Mouse (Mus musculus) neural tube, embryonic 11.5 days (tissue): Measurements from ENCODE around the gene Calhm4. TPM values are rescaled to one million over a fixed set of nuclear protein-coding genes. Genes with fewer than 3 reads are reported as not detected.
"Not testable (repeated sequence)": the region's sequence is repeated elsewhere in the genome, so short reads cannot be mapped to it uniquely, and the experiment has no call there.

Experiments
- ATAC-seq: fragments of 200-750 bp; cut with Nextera tagmentation; 2 replicates; pipeline ENCODE4 v1.8.0; 2017; ENCODE audit warnings: moderate number of reproducible peaks, mild to moderate bottlenecking, moderate TSS enrichment, moderate library complexity; ENCODE audit not compliant: insufficient read depth, low FRiP score, low TSS enrichment
- DNase-seq: peaks from one replicate; pipeline ENCODE4 v3.0.0-alpha.2; 2015; ENCODE audit warnings: low spot score
- H3K27ac ChIP-seq: fragments of 300-500 bp; sonication (generic); 2 replicates; pipeline ENCODE4 v1.5.1; 2014; ENCODE audit warnings: low read depth, mild to moderate bottlenecking, low read length
- H3K27me3 ChIP-seq: fragments of 300-500 bp; sonication (generic); 2 replicates; pipeline ENCODE4 v1.6.1; 2014; ENCODE audit warnings: mild to moderate bottlenecking, low read length, mixed read lengths; ENCODE audit not compliant: control insufficient read depth, insufficient read depth
- H3K36me3 ChIP-seq: fragments of 300-500 bp; sonication (generic); 2 replicates; pipeline ENCODE4 v1.6.1; 2014; ENCODE audit warnings: mild to moderate bottlenecking, low read length, moderate library complexity, mixed read lengths; ENCODE audit not compliant: control insufficient read depth, insufficient read depth
- H3K4me1 ChIP-seq: fragments of 300-500 bp; sonication (generic); 2 replicates; pipeline ENCODE4 v1.6.1; 2014; ENCODE audit warnings: low read length, mixed read lengths; ENCODE audit not compliant: control insufficient read depth, insufficient read depth
- H3K4me2 ChIP-seq: fragments of 300-500 bp; sonication (generic); 2 replicates; pipeline ENCODE4 v1.6.1; 2014; ENCODE audit warnings: low read depth, mild to moderate bottlenecking, moderate library complexity
- H3K4me3 ChIP-seq: fragments of 300-500 bp; sonication (generic); 2 replicates; pipeline ENCODE4 v1.5.1; 2014; ENCODE audit warnings: low read depth, low read length
- H3K9ac ChIP-seq: fragments of 300-500 bp; sonication (generic); 2 replicates; pipeline ENCODE4 v1.6.1; 2014; ENCODE audit warnings: mild to moderate bottlenecking, low read length
- H3K9me3 ChIP-seq: fragments of 300-500 bp; sonication (generic); 2 replicates; pipeline ENCODE4 v1.6.1; 2016; ENCODE audit warnings: low read length; ENCODE audit not compliant: control insufficient read depth
- WGBS: fragments of 180-500 bp; shearing (Covaris S2); extraction: QIAGEN DNeasy Blood & Tissue Kit; methylation state at CpG from one replicate; pipeline ENCODE4 v1.1.7; 2014; 5-methylcytosine and 5-hydroxymethylcytosine counted together
- polyA plus RNA-seq: library from polyadenylated mRNA; unstranded; fragments of >200 nt; fragmentation: Nextera tagmentation; extraction: Ambion mirVana; gene quantifications from 2 replicates; pipeline ENCODE4 v1.2.1, GENCODE M21; 2014

Calhm4 gene
- polyA plus RNA-seq, 1 experiment from 2014 or later, result not detected

GRCm38 (mm10) chr10:34018746-34019301 lies 25.3 kb downstream of the Calhm4 start:
- Histone ChIP-seq H3K9ac (peak overlapping the region; percentile 82), H3K27ac (peak overlapping the region; percentile 82), H3K4me3 (peak overlapping the region; percentile 76), H3K27me3 (no peaks in the 10 kb centered on the region), H3K36me3 (no peaks in the 10 kb centered on the region), H3K4me2 (peak overlapping the region; percentile 31), H3K4me1 (peaks cover 8% of the 10 kb centered on the region), H3K9me3 (no peaks in the 10 kb centered on the region)
- no peak for DNase-seq
- no peak for ATAC-seq
- WGBS, result under 1% methylated on average over 21 of the region's 21 CpGs

- H3K4me2 ChIP-seq, result no peak overlapping the region
- H3K4me1 ChIP-seq, result peaks cover 6% of the 10 kb centered on the region
- 88% methylated on average over 2 of the region's 2 CpGs for WGBS
- H3K27ac ChIP-seq, result no peak overlapping the region
- no peaks in the 10 kb centered on the region for H3K9me3 ChIP-seq
- H3K36me3 ChIP-seq, result no peaks in the 10 kb centered on the region; the same call in 1 of the 2 replicates
- no peaks in the 10 kb centered on the region for H3K27me3 ChIP-seq
- no peak overlapping the region for H3K4me3 ChIP-seq
- no peak for DNase-seq
- H3K9ac ChIP-seq, result no peak overlapping the region
- no peak for ATAC-seq
Measured at GRCm38 (mm10) chr10:34013241-34013640, 30.9 kb downstream of the Calhm4 start.

GRCm38 (mm10) chr10:34012581-34012980 lies 31.5 kb downstream of the Calhm4 start:
- no peak overlapping the region for H3K4me2 ChIP-seq
- no peaks in the 10 kb centered on the region for H3K4me1 ChIP-seq
- H3K27ac ChIP-seq, result no peak overlapping the region
- no peak overlapping the region for H3K4me3 ChIP-seq
- no peak for ATAC-seq
- H3K36me3 ChIP-seq, result no peaks in the 10 kb centered on the region; the same call in 1 of the 2 replicates
- no peaks in the 10 kb centered on the region for H3K9me3 ChIP-seq
- no peaks in the 10 kb centered on the region for H3K27me3 ChIP-seq
- WGBS, result 93% methylated on average over 4 of the region's 4 CpGs
- no peak overlapping the region for H3K9ac ChIP-seq
- no peak for DNase-seq

- no peak for DNase-seq
- Histone ChIP-seq H3K9ac (no peak overlapping the region), H3K27ac (no peak overlapping the region), H3K9me3 (no peaks in the 10 kb centered on the region), H3K27me3 (no peaks in the 10 kb centered on the region), H3K4me1 (no peaks in the 10 kb centered on the region), H3K36me3 (peaks cover 6% of the 10 kb centered on the region), H3K4me3 (no peak overlapping the region), H3K4me2 (no peak overlapping the region)
- ATAC-seq, result no peak
Measured at GRCm38 (mm10) chr10:33998397-33998796, 45.7 kb downstream of the Calhm4 start.

- ATAC-seq, H3K27ac ChIP-seq, DNase-seq, H3K36me3 ChIP-seq, H3K4me1 ChIP-seq, H3K9me3 ChIP-seq, H3K4me2 ChIP-seq, H3K27me3 ChIP-seq, H3K9ac ChIP-seq, H3K4me3 ChIP-seq: not testable (repeated sequence)
- WGBS, result 93% methylated on average over 6 of the region's 8 CpGs
Measured at GRCm38 (mm10) chr10:33996686-33997085, 47.4 kb downstream of the Calhm4 start.

Other genes starting within 250 kb of the Calhm4 start
- not detected in 2 replicates for gene Sult3a1, start 186.6 kb downstream of the Calhm4 start, polyA plus RNA-seq
- 0.09 TPM in 1 of 2 replicates, not detected in the other for gene Rsph4a, start 139.2 kb downstream of the Calhm4 start, polyA plus RNA-seq
- gene Zup1, start 93.0 kb downstream of the Calhm4 start, polyA plus RNA-seq, result 23.4 and 23.8 TPM in 2 replicates
- 147 and 150 TPM in 2 replicates for gene Rwdd1, start 24.7 kb downstream of the Calhm4 start, polyA plus RNA-seq
- not detected in 2 replicates for gene Trappc3l, start 6.7 kb downstream of the Calhm4 start, polyA plus RNA-seq
- gene Calhm5, start 52.2 kb upstream of the Calhm4 start, polyA plus RNA-seq, result 0.13 and 0.19 TPM in 2 replicates
- 0.37 TPM in 1 of 2 replicates, not detected in the other for gene Calhm6, start 83.7 kb upstream of the Calhm4 start, polyA plus RNA-seq
- gene Dse, start 163.4 kb upstream of the Calhm4 start, polyA plus RNA-seq, result 28.2 and 32.6 TPM in 2 replicates
- 72.9 and 74.7 TPM in 2 replicates for gene Tspyl1, start 237.9 kb upstream of the Calhm4 start, polyA plus RNA-seq